Mouse (Mus musculus): Measurements from ENCODE around the gene Elmo3. TPM values are rescaled to one million over a fixed set of nuclear protein-coding genes. Genes with fewer than 3 reads are reported as not detected.
A peak's percentile ranks its signal among the peaks of the same experiment; 100 is the strongest.
"Not testable (repeated sequence)": the region's sequence is repeated elsewhere in the genome, so short reads cannot be mapped to it uniquely, and the experiment has no call there.

Gene Elmo3
- polyA plus RNA-seq, 1 experiment from 2014 or later: 8.9 TPM

GRCm38 (mm10) chr8:105281821-105282220, 23.6 kb upstream of the Elmo3 start:
- no peak overlapping the region for H3K27ac ChIP-seq
- 78% methylated on average over 12 of the region's 12 CpGs for WGBS
- no peak overlapping the region for H3K4me2 ChIP-seq
- no peak overlapping the region for H3K9ac ChIP-seq
- peaks cover 33% of the 10 kb centered on the region for H3K27me3 ChIP-seq
- ATAC-seq (ENCODE audit: insufficient number of reproducible peaks, low FRiP score, low TSS enrichment, low read depth): no peak
- peaks cover 16% of the 10 kb centered on the region for H3K4me1 ChIP-seq
- H3K36me3 ChIP-seq: peaks cover 13% of the 10 kb centered on the region; the same call in 1 of the 2 replicates
- H3K9me3 ChIP-seq: no peaks in the 10 kb centered on the region
- H3K4me3 ChIP-seq: no peak overlapping the region

GRCm38 (mm10) chr8:105282239-105282638, 23.2 kb upstream of the Elmo3 start:
- peaks cover 16% of the 10 kb centered on the region for H3K4me1 ChIP-seq
- H3K4me2 ChIP-seq: no peak overlapping the region
- H3K9me3 ChIP-seq: no peaks in the 10 kb centered on the region
- peaks cover 13% of the 10 kb centered on the region; the same call in 1 of the 2 replicates for H3K36me3 ChIP-seq
- no peak overlapping the region for H3K4me3 ChIP-seq
- 84% methylated on average over 4 of the region's 4 CpGs for WGBS
- no peak overlapping the region for H3K9ac ChIP-seq
- H3K27ac ChIP-seq: no peak overlapping the region
- H3K27me3 ChIP-seq: peaks cover 29% of the 10 kb centered on the region
- ATAC-seq (ENCODE audit: insufficient number of reproducible peaks, low FRiP score, low TSS enrichment, low read depth): no peak

- no peak overlapping the region for H3K4me2 ChIP-seq
- 22% methylated on average over 23 of the region's 23 CpGs for WGBS
- H3K36me3 ChIP-seq: peaks cover 13% of the 10 kb centered on the region; the same call in 1 of the 2 replicates
- peaks cover 19% of the 10 kb centered on the region for H3K4me1 ChIP-seq
- H3K4me3 ChIP-seq: no peak overlapping the region
- peak; percentile 47; the same call in 1 of the 2 replicates for ATAC-seq (ENCODE audit: insufficient number of reproducible peaks, low FRiP score, low TSS enrichment, low read depth)
- H3K27me3 ChIP-seq: peaks cover 20% of the 10 kb centered on the region
- no peaks in the 10 kb centered on the region for H3K9me3 ChIP-seq
- H3K9ac ChIP-seq: no peak overlapping the region
- no peak overlapping the region for H3K27ac ChIP-seq
These were observed 22.3 kb upstream of the Elmo3 start for GRCm38 (mm10) chr8:105283074-105283473.

- H3K36me3 ChIP-seq: peaks cover 13% of the 10 kb centered on the region; the same call in 1 of the 2 replicates
- H3K27ac ChIP-seq: no peak overlapping the region
- WGBS: 47% methylated on average over 12 of the region's 12 CpGs
- no peak overlapping the region for H3K4me2 ChIP-seq
- no peak for ATAC-seq (ENCODE audit: insufficient number of reproducible peaks, low FRiP score, low TSS enrichment, low read depth)
- H3K4me3 ChIP-seq: no peak overlapping the region
- peaks cover 32% of the 10 kb centered on the region for H3K4me1 ChIP-seq
- peaks cover 8% of the 10 kb centered on the region for H3K27me3 ChIP-seq
- no peak overlapping the region for H3K9ac ChIP-seq
- H3K9me3 ChIP-seq: no peaks in the 10 kb centered on the region
These were observed 19.9 kb upstream of the Elmo3 start for GRCm38 (mm10) chr8:105285514-105285913.

GRCm38 (mm10) chr8:105286907-105287306, 18.5 kb upstream of the Elmo3 start:
- Histone ChIP-seq H3K4me3 (no peak overlapping the region), H3K27me3 (peaks cover 12% of the 10 kb centered on the region), H3K4me1 (peaks cover 37% of the 10 kb centered on the region), H3K27ac (no peak overlapping the region), H3K9me3 (no peaks in the 10 kb centered on the region), H3K36me3 (peaks cover 11% of the 10 kb centered on the region; the same call in 1 of the 2 replicates), H3K9ac (no peak overlapping the region), H3K4me2 (no peak overlapping the region)
- 92% methylated on average over 4 of the region's 4 CpGs for WGBS
- ATAC-seq (ENCODE audit: insufficient number of reproducible peaks, low FRiP score, low TSS enrichment, low read depth): no peak

- H3K27ac ChIP-seq: no peak overlapping the region
- no peak overlapping the region for H3K9ac ChIP-seq
- peak overlapping the region; percentile 53; the same call in 1 of the 2 replicates for H3K4me3 ChIP-seq
- peaks cover 18% of the 10 kb centered on the region for H3K27me3 ChIP-seq
- peaks cover 32% of the 10 kb centered on the region for H3K4me1 ChIP-seq
- H3K36me3 ChIP-seq: 0 out of 2 replicates have a peak, but pooled peaks cover 10% of the 10 kb centered on the region
- WGBS: 84% methylated on average over 5 of the region's 5 CpGs
- H3K4me2 ChIP-seq: peak overlapping the region; percentile 79
- no peak for ATAC-seq (ENCODE audit: insufficient number of reproducible peaks, low FRiP score, low TSS enrichment, low read depth)
- no peaks in the 10 kb centered on the region for H3K9me3 ChIP-seq
These were observed 17.2 kb upstream of the Elmo3 start for GRCm38 (mm10) chr8:105288231-105288630.

- Histone ChIP-seq H3K27me3 (peaks cover 20% of the 10 kb centered on the region), H3K9ac (peak overlapping the region; percentile 26), H3K9me3 (no peaks in the 10 kb centered on the region), H3K4me3 (peak overlapping the region; percentile 53), H3K4me1 (peaks cover 32% of the 10 kb centered on the region), H3K36me3 (0 out of 2 replicates have a peak, but pooled peaks cover 10% of the 10 kb centered on the region), H3K4me2 (peak overlapping the region; percentile 79), H3K27ac (peak overlapping the region; percentile 83)
- peak; percentile 87 for ATAC-seq (ENCODE audit: insufficient number of reproducible peaks, low FRiP score, low TSS enrichment, low read depth)
- under 1% methylated on average over 53 of the region's 53 CpGs for WGBS
These were observed 16.3 kb upstream of the Elmo3 start for GRCm38 (mm10) chr8:105288958-105289732.

GRCm38 (mm10) chr8:105289805-105290460, 15.5 kb upstream of the Elmo3 start, which contains the start of gene 4931428F04Rik:
Gene 4931428F04Rik, minus strand, starts transcription at chr8:105289864.
- Histone ChIP-seq H3K36me3 (0 out of 2 replicates have a peak, but pooled peaks cover 7% of the 10 kb centered on the region), H3K9me3 (no peaks in the 10 kb centered on the region), H3K4me2 (peak within 1 kb of the TSS; percentile 79), H3K27ac (peak within 1 kb of the TSS; percentile 83), H3K27me3 (peaks cover 20% of the 10 kb centered on the region), H3K4me1 (peaks cover 32% of the 10 kb centered on the region), H3K4me3 (peak within 1 kb of the TSS; percentile 53), H3K9ac (peak within 1 kb of the TSS; percentile 26)
- WGBS: under 1% methylated on average over 43 of the region's 43 CpGs
- ATAC-seq (ENCODE audit: insufficient number of reproducible peaks, low FRiP score, low TSS enrichment, low read depth): peak; percentile 4; the same call in 1 of the 2 replicates

GRCm38 (mm10) chr8:105290554-105291314, 14.7 kb upstream of the Elmo3 start:
- Histone ChIP-seq H3K9me3 (no peaks in the 10 kb centered on the region), H3K4me1 (peaks cover 32% of the 10 kb centered on the region), H3K27me3 (peaks cover 20% of the 10 kb centered on the region), H3K4me3 (peak overlapping the region; percentile 16; the same call in 1 of the 2 replicates), H3K4me2 (peak overlapping the region; percentile 79), H3K27ac (no peak overlapping the region), H3K36me3 (no peaks in the 10 kb centered on the region), H3K9ac (no peak overlapping the region)
- 7% methylated on average over 31 of the region's 31 CpGs for WGBS
- no peak for ATAC-seq (ENCODE audit: insufficient number of reproducible peaks, low FRiP score, low TSS enrichment, low read depth)

- peaks cover 32% of the 10 kb centered on the region for H3K4me1 ChIP-seq
- not testable (repeated sequence) for H3K9me3 ChIP-seq; H3K9ac ChIP-seq; H3K27ac ChIP-seq; H3K4me3 ChIP-seq; ATAC-seq (ENCODE audit: insufficient number of reproducible peaks, low FRiP score, low TSS enrichment, low read depth); H3K4me2 ChIP-seq; H3K36me3 ChIP-seq
- 82% methylated on average over 8 of the region's 8 CpGs for WGBS
- H3K27me3 ChIP-seq: peaks cover 20% of the 10 kb centered on the region
These were observed 14.0 kb upstream of the Elmo3 start for GRCm38 (mm10) chr8:105291364-105291763.

- not testable (repeated sequence) for ATAC-seq (ENCODE audit: insufficient number of reproducible peaks, low FRiP score, low TSS enrichment, low read depth); H3K9ac ChIP-seq; H3K36me3 ChIP-seq; H3K9me3 ChIP-seq; H3K4me3 ChIP-seq; H3K4me2 ChIP-seq; H3K27ac ChIP-seq
- 61% methylated on average over 3 of the region's 3 CpGs for WGBS
- H3K27me3 ChIP-seq: peaks cover 20% of the 10 kb centered on the region
- peaks cover 34% of the 10 kb centered on the region for H3K4me1 ChIP-seq
These were observed 13.6 kb upstream of the Elmo3 start for GRCm38 (mm10) chr8:105291802-105292201.
